Mouse (Mus musculus) liver, adult 2 months (tissue): ENCODE data around the gene Rbm20.

Source experiments
- CTCF ChIP-seq: fragments of 200-500 bp; IDR thresholded peaks from 2 replicates; pipeline ENCODE4 v1.5.1; 2011; ENCODE audit warnings: low read depth, low read length, control low read depth
- POLR2A ChIP-seq: fragments of 200-500 bp; IDR thresholded peaks from 2 replicates; pipeline ENCODE4 v1.6.1; 2011; ENCODE audit warnings: low read length, control low read depth; ENCODE audit not compliant: insufficient read depth; ENCODE audit errors: extremely low read depth

GRCm38 (mm10) chr19:53875246-53875645 lies 198.1 kb downstream of the Rbm20 start:
- no peak for TF ChIP-seq CTCF
- TF ChIP-seq POLR2A: no peak
